Mouse (Mus musculus) heart, adult 2 months (tissue): Measurements from ENCODE around the gene Gm3015.
"Not testable (repeated sequence)": the region's sequence is repeated elsewhere in the genome, so short reads cannot be mapped to it uniquely, and the experiment has no call there.

ENCODE experiments used
- CTCF ChIP-seq: fragments of 200-600 bp; IDR thresholded peaks from 2 replicates; pipeline ENCODE4 v1.8.1; 2022; ENCODE audit warnings: antibody characterized with exemption, mild to moderate bottlenecking, moderate library complexity
- EP300 ChIP-seq: fragments of 200-500 bp; IDR thresholded peaks from 2 replicates; pipeline ENCODE4 v1.6.1; 2011; ENCODE audit warnings: low read depth, low read length, control low read depth; ENCODE audit not compliant: insufficient read depth

- TF ChIP-seq CTCF, EP300: not testable (repeated sequence)
These were observed at the start of gene Gm3015 for GRCm38 (mm10) chr14:42768721-42769120.
